In genomic region chr14:120172844-120173243, GRCm38 (mm10) we compare ENCODE assay signal across 11 mouse cellular contexts.
"Had no signal": no experiment of that assay in that cellular context is flagged by ENCODE, and none has a peak within 500 bp of the region (broad histone marks: within the 10 kb centered on the region; RNA-seq: fewer than 3 reads in every experiment).

No protein-coding gene starts in this region.

- H3K27ac ChIP-seq: kidney, embryonic 15.5 days; left cerebral cortex, adult 2 months; limb, embryonic 12.5 days; liver, embryonic 13.5 days; midbrain, embryonic 13.5 days; stomach, postnatal 0 days had no signal

- DNase-seq: kidney, adult 2 months; kidney, postnatal 14 days; liver, embryonic 13.5 days; lung, adult 18-20 months; thymus, adult 2 months; thymus, postnatal 25 days had no signal

- H3K4me2 ChIP-seq: kidney, embryonic 15.5 days; limb, embryonic 12.5 days; liver, embryonic 13.5 days; midbrain, embryonic 13.5 days had no signal

- H3K27me3 ChIP-seq: kidney, embryonic 15.5 days; limb, embryonic 12.5 days; liver, embryonic 13.5 days; midbrain, embryonic 13.5 days had no signal

- ATAC-seq: midbrain, embryonic 13.5 days had no signal

- H3K9ac ChIP-seq: kidney, embryonic 15.5 days; limb, embryonic 12.5 days; liver, embryonic 13.5 days; midbrain, embryonic 13.5 days had no signal

- H3K36me3 ChIP-seq: kidney, embryonic 15.5 days; limb, embryonic 12.5 days; liver, embryonic 13.5 days; midbrain, embryonic 13.5 days had no signal

- H3K9me3 ChIP-seq: kidney, embryonic 15.5 days; limb, embryonic 12.5 days; liver, embryonic 13.5 days; midbrain, embryonic 13.5 days had no signal

- H3K4me3 ChIP-seq: kidney, embryonic 15.5 days; left cerebral cortex, adult 2 months; limb, embryonic 12.5 days; liver, embryonic 13.5 days; midbrain, embryonic 13.5 days had no signal

- H3K4me1 ChIP-seq: kidney, embryonic 15.5 days; liver, embryonic 13.5 days; midbrain, embryonic 13.5 days had no signal
